Mouse (Mus musculus): ENCODE data around the gene Alkbh6. TPM values are rescaled to one million over a fixed set of nuclear protein-coding genes. Genes with fewer than 3 reads are reported as not detected.

The Alkbh6 gene
- total RNA-seq, 2 experiments from 2014 or later = 22.0 to 23.0 TPM

GRCm38 (mm10) chr7:30323795-30324194 is 15.3 kb downstream of the Alkbh6 start, which contains the start of gene Sdhaf1:
Sdhaf1 (minus strand) TSS chr7:30323895.
- intact Hi-C loops (cut with DNase I) = no loop called here

GRCm38 (mm10) chr7:30324300-30324944 is 15.9 kb downstream of the Alkbh6 start:
- no peak for DNase-seq
- intact Hi-C loops (cut with DNase I) = no loop called here

More at GRCm38 (mm10) chr7:30323795-30324194, 15.3 kb downstream of the Alkbh6 start, which contains the start of gene Sdhaf1:
- no peak for DNase-seq

- DNase-seq = peak in 1 of 2 experiments; percentile 59
These were observed 16.8 kb downstream of the Alkbh6 start for GRCm38 (mm10) chr7:30325364-30325763.

GRCm38 (mm10) chr7:30326427-30326826 is 17.9 kb downstream of the Alkbh6 start:
- no peak for DNase-seq
- intact Hi-C loops (cut with DNase I) = no loop called here

More at GRCm38 (mm10) chr7:30325364-30325763, 16.8 kb downstream of the Alkbh6 start:
- intact Hi-C loops (cut with DNase I) = no loop called here

- no peak for DNase-seq
These were observed 18.6 kb downstream of the Alkbh6 start for GRCm38 (mm10) chr7:30327140-30327539.

GRCm38 (mm10) chr7:30328379-30328778 is 19.9 kb downstream of the Alkbh6 start:
- intact Hi-C loops (cut with DNase I) = no loop called here
- DNase-seq = no peak

More at GRCm38 (mm10) chr7:30327140-30327539, 18.6 kb downstream of the Alkbh6 start:
- intact Hi-C loops (cut with DNase I) = no loop called here

GRCm38 (mm10) chr7:30331887-30332286 is 23.4 kb downstream of the Alkbh6 start:
- intact Hi-C loops (cut with DNase I) = no loop called here
- peak; percentile 54 to 77 for DNase-seq

- DNase-seq = no peak
- intact Hi-C loops (cut with DNase I) = no loop called here
These were observed 24.2 kb downstream of the Alkbh6 start for GRCm38 (mm10) chr7:30332622-30333259.

GRCm38 (mm10) chr7:30333436-30333835 is 24.9 kb downstream of the Alkbh6 start:
- DNase-seq = peak; percentile 63 to 66
- intact Hi-C loops (cut with DNase I) = no loop called here

GRCm38 (mm10) chr7:30334563-30334962 is 26.0 kb downstream of the Alkbh6 start:
- intact Hi-C loops (cut with DNase I) = no loop called here
- DNase-seq = no peak

GRCm38 (mm10) chr7:30335688-30336087 is 27.2 kb downstream of the Alkbh6 start:
- no peak for DNase-seq
- intact Hi-C loops (cut with DNase I) = no loop called here

GRCm38 (mm10) chr7:30336384-30336783 is 27.9 kb downstream of the Alkbh6 start:
- peak; percentile 82 to 89 for DNase-seq
- intact Hi-C loops (cut with DNase I) = no loop called here

GRCm38 (mm10) chr7:30339432-30340109 is 31.1 kb downstream of the Alkbh6 start:
- intact Hi-C loops (cut with DNase I) = no loop called here
- DNase-seq = no peak

- peak; percentile 70 to 81 for DNase-seq
- intact Hi-C loops (cut with DNase I) = no loop called here
These were observed 38.3 kb downstream of the Alkbh6 start for GRCm38 (mm10) chr7:30346635-30347379.

GRCm38 (mm10) chr7:30347828-30348227 is 39.3 kb downstream of the Alkbh6 start:
- intact Hi-C loops (cut with DNase I) = no loop called here
- peak; percentile 60 to 68 for DNase-seq

- DNase-seq = peak; percentile 53 to 79
- intact Hi-C loops (cut with DNase I) = no loop called here
These were observed 44.8 kb downstream of the Alkbh6 start for GRCm38 (mm10) chr7:30353279-30353822.

- no peak for DNase-seq
- intact Hi-C loops (cut with DNase I) = no loop called here
These were observed 45.5 kb downstream of the Alkbh6 start for GRCm38 (mm10) chr7:30354059-30354458.

GRCm38 (mm10) chr7:30358378-30359186 is 50.1 kb downstream of the Alkbh6 start:
- intact Hi-C loops (cut with DNase I) = no loop called here
- DNase-seq = no peak

GRCm38 (mm10) chr7:30359276-30359865 is 50.9 kb downstream of the Alkbh6 start:
- no peak for DNase-seq
- intact Hi-C loops (cut with DNase I) = no loop called here
